Mouse (Mus musculus): ENCODE measurements around the gene Il27ra. TPM values are rescaled to one million over a fixed set of nuclear protein-coding genes. Genes with fewer than 3 reads are reported as not detected.

Gene Il27ra
- polyA plus RNA-seq, 1 experiment = not detected

- Histone ChIP-seq H3K4me1 (ENCODE audit: control insufficient read depth, insufficient read depth, low read length) (no peaks in the 10 kb centered on the region), H3K27ac (ENCODE audit: insufficient read depth, low read depth, low read length) (no peak overlapping the region), H3K4me3 (ENCODE audit: insufficient read depth, low read depth, low read length) (no peak overlapping the region)
- no peak for TF ChIP-seq POLR2A (IDR thresholded peaks at IDR 0.05; ENCODE audit: insufficient read depth, low read depth, low read length)
- no peak for TF ChIP-seq CTCF (IDR thresholded peaks at IDR 0.05; ENCODE audit: insufficient read depth, low read depth, low read length)
- WGBS = 94% methylated on average over 1 of the region's 1 CpGs
Measured at GRCm38 (mm10) chr8:84057827-84058226, 15.4 kb upstream of the Il27ra start.

GRCm38 (mm10) chr8:84053229-84053628 lies 10.8 kb upstream of the Il27ra start:
- H3K4me1 ChIP-seq (ENCODE audit: control insufficient read depth, insufficient read depth, low read length) = no peaks in the 10 kb centered on the region
- H3K4me3 ChIP-seq (ENCODE audit: insufficient read depth, low read depth, low read length) = no peak overlapping the region
- no peak overlapping the region for H3K27ac ChIP-seq (ENCODE audit: insufficient read depth, low read depth, low read length)
- 95% methylated on average over 5 of the region's 5 CpGs for WGBS
- TF ChIP-seq CTCF (IDR thresholded peaks at IDR 0.05; ENCODE audit: insufficient read depth, low read depth, low read length) (no peak), POLR2A (IDR thresholded peaks at IDR 0.05; ENCODE audit: insufficient read depth, low read depth, low read length) (no peak)

GRCm38 (mm10) chr8:84052746-84053145 lies 10.4 kb upstream of the Il27ra start:
- WGBS = 81% methylated on average over 3 of the region's 3 CpGs
- TF ChIP-seq POLR2A (IDR thresholded peaks at IDR 0.05; ENCODE audit: insufficient read depth, low read depth, low read length) (no peak), CTCF (IDR thresholded peaks at IDR 0.05; ENCODE audit: insufficient read depth, low read depth, low read length) (no peak)
- no peaks in the 10 kb centered on the region for H3K4me1 ChIP-seq (ENCODE audit: control insufficient read depth, insufficient read depth, low read length)

GRCm38 (mm10) chr8:84048171-84048570 lies 5.8 kb upstream of the Il27ra start:
- no peak overlapping the region for H3K4me3 ChIP-seq (ENCODE audit: insufficient read depth, low read depth, low read length)
- 90% methylated on average over 5 of the region's 5 CpGs for WGBS
- no peak overlapping the region for H3K27ac ChIP-seq (ENCODE audit: insufficient read depth, low read depth, low read length)
- H3K4me1 ChIP-seq (ENCODE audit: control insufficient read depth, insufficient read depth, low read length) = peaks cover under 1% of the 10 kb centered on the region; the same call in 1 of the 2 replicates
- no peak for TF ChIP-seq CTCF (IDR thresholded peaks at IDR 0.05; ENCODE audit: insufficient read depth, low read depth, low read length)
- no peak for TF ChIP-seq POLR2A (IDR thresholded peaks at IDR 0.05; ENCODE audit: insufficient read depth, low read depth, low read length)

More at GRCm38 (mm10) chr8:84052746-84053145, 10.4 kb upstream of the Il27ra start:
- H3K27ac ChIP-seq (ENCODE audit: insufficient read depth, low read depth, low read length) = no peak overlapping the region
- H3K4me3 ChIP-seq (ENCODE audit: insufficient read depth, low read depth, low read length) = no peak overlapping the region

GRCm38 (mm10) chr8:84046505-84046904 lies 4.1 kb upstream of the Il27ra start:
- Histone ChIP-seq H3K4me1 (ENCODE audit: control insufficient read depth, insufficient read depth, low read length) (peaks cover 15% of the 10 kb centered on the region), H3K27ac (ENCODE audit: insufficient read depth, low read depth, low read length) (no peak overlapping the region), H3K4me3 (ENCODE audit: insufficient read depth, low read depth, low read length) (no peak overlapping the region)
- no peak for TF ChIP-seq POLR2A (IDR thresholded peaks at IDR 0.05; ENCODE audit: insufficient read depth, low read depth, low read length)
- no peak for TF ChIP-seq CTCF (IDR thresholded peaks at IDR 0.05; ENCODE audit: insufficient read depth, low read depth, low read length)
- WGBS = 78% methylated on average over 3 of the region's 3 CpGs

GRCm38 (mm10) chr8:84044900-84045299 lies 2.5 kb upstream of the Il27ra start, which contains the start of gene Rln3:
Gene Rln3 (minus strand): TSS chr8:84045000.
- TF ChIP-seq CTCF (IDR thresholded peaks at IDR 0.05; ENCODE audit: insufficient read depth, low read depth, low read length) (no peak), POLR2A (IDR thresholded peaks at IDR 0.05; ENCODE audit: insufficient read depth, low read depth, low read length) (no peak)
- Histone ChIP-seq H3K27ac (ENCODE audit: insufficient read depth, low read depth, low read length) (no peak within 1 kb of the TSS), H3K4me3 (ENCODE audit: insufficient read depth, low read depth, low read length) (no peak within 1 kb of the TSS), H3K4me1 (ENCODE audit: control insufficient read depth, insufficient read depth, low read length) (peaks cover 15% of the 10 kb centered on the region)
- 40% methylated on average over 9 of the region's 9 CpGs for WGBS

GRCm38 (mm10) chr8:84044103-84044502 lies 1.7 kb upstream of the Il27ra start:
- TF ChIP-seq CTCF (IDR thresholded peaks at IDR 0.05; ENCODE audit: insufficient read depth, low read depth, low read length) (no peak), POLR2A (IDR thresholded peaks at IDR 0.05; ENCODE audit: insufficient read depth, low read depth, low read length) (no peak)
- WGBS = 38% methylated on average over 7 of the region's 7 CpGs
- no peak overlapping the region for H3K27ac ChIP-seq (ENCODE audit: insufficient read depth, low read depth, low read length)
- H3K4me3 ChIP-seq (ENCODE audit: insufficient read depth, low read depth, low read length) = no peak overlapping the region
- peaks cover 15% of the 10 kb centered on the region for H3K4me1 ChIP-seq (ENCODE audit: control insufficient read depth, insufficient read depth, low read length)

- Histone ChIP-seq H3K4me3 (ENCODE audit: insufficient read depth, low read depth, low read length) (peak overlapping the region; percentile 41; the same call in 1 of the 2 replicates), H3K27ac (ENCODE audit: insufficient read depth, low read depth, low read length) (no peak overlapping the region), H3K4me1 (ENCODE audit: control insufficient read depth, insufficient read depth, low read length) (peaks cover 15% of the 10 kb centered on the region)
- 44% methylated on average over 12 of the region's 12 CpGs for WGBS
- no peak for TF ChIP-seq POLR2A (IDR thresholded peaks at IDR 0.05; ENCODE audit: insufficient read depth, low read depth, low read length)
- TF ChIP-seq CTCF (IDR thresholded peaks at IDR 0.05; ENCODE audit: insufficient read depth, low read depth, low read length) = no peak
Measured at GRCm38 (mm10) chr8:84042948-84043342, 556 bp upstream of the Il27ra start.

- no peak overlapping the region for H3K4me3 ChIP-seq (ENCODE audit: insufficient read depth, low read depth, low read length)
- TF ChIP-seq CTCF (IDR thresholded peaks at IDR 0.05; ENCODE audit: insufficient read depth, low read depth, low read length) = peak; percentile 73
- no peak for TF ChIP-seq POLR2A (IDR thresholded peaks at IDR 0.05; ENCODE audit: insufficient read depth, low read depth, low read length)
- WGBS = 4% methylated on average over 5 of the region's 5 CpGs
- no peak overlapping the region for H3K27ac ChIP-seq (ENCODE audit: insufficient read depth, low read depth, low read length)
- H3K4me1 ChIP-seq (ENCODE audit: control insufficient read depth, insufficient read depth, low read length) = peaks cover 15% of the 10 kb centered on the region
Measured at GRCm38 (mm10) chr8:84039050-84039449, 3.3 kb downstream of the Il27ra start.

GRCm38 (mm10) chr8:84038015-84038414 lies 4.4 kb downstream of the Il27ra start:
- Histone ChIP-seq H3K27ac (ENCODE audit: insufficient read depth, low read depth, low read length) (no peak overlapping the region), H3K4me3 (ENCODE audit: insufficient read depth, low read depth, low read length) (no peak overlapping the region), H3K4me1 (ENCODE audit: control insufficient read depth, insufficient read depth, low read length) (peaks cover 15% of the 10 kb centered on the region)
- WGBS = 72% methylated on average over 5 of the region's 5 CpGs
- TF ChIP-seq CTCF (IDR thresholded peaks at IDR 0.05; ENCODE audit: insufficient read depth, low read depth, low read length) (no peak), POLR2A (IDR thresholded peaks at IDR 0.05; ENCODE audit: insufficient read depth, low read depth, low read length) (no peak)
